Mouse (Mus musculus): ENCODE data around the gene Ociad2.

DNA sequence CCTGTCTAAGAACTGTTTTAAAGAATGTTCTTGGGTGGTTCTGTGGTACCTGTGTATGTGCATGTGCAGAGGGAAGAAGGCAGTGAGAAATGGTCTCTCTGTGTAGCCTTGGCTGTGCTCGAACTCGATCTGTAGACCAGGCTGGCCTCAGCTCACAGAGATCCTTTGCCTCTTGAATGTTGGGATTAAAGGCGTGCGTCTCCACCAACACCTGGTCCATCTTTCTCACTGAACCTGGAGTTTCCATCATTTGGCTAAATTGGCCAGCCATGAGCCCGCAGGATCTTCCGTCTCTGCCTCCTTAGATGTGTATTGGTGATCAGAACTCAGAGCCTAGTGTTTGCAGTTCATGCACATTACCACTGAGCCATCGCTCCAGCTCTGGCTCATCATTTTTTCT lies 45.8 kb downstream of the Ociad2 start:
- no peak for TF ChIP-seq CTCF (IDR thresholded peaks at IDR 0.05; ENCODE audit: extremely low read depth, insufficient read depth, low read length)
- TF ChIP-seq POLR2A (IDR thresholded peaks at IDR 0.05; ENCODE audit: extremely low read depth, insufficient read depth, low read length) = no peak

Data from cortical plate, adult 2 months (tissue).